Mouse (Mus musculus) bone marrow, adult 2 months (tissue): ENCODE measurements around the gene Med13l. TPM values are rescaled to one million over a fixed set of nuclear protein-coding genes. Genes with fewer than 3 reads are reported as not detected.
A peak's percentile ranks its signal among the peaks of the same experiment; 100 is the strongest.

Experiments
- H3K27ac ChIP-seq: fragments of 200-500 bp; 2 replicates; pipeline ENCODE4 v1.5.1; 2012; ENCODE audit warnings: low read depth, mild to moderate bottlenecking, control low read depth, inconsistent platforms, low read length; ENCODE audit not compliant: control insufficient read depth, poor library complexity, insufficient read depth
- H3K4me1 ChIP-seq: fragments of 200-500 bp; 2 replicates; pipeline ENCODE4 v1.6.1; 2011; ENCODE audit warnings: low read length; ENCODE audit not compliant: control insufficient read depth, insufficient read depth
- H3K4me3 ChIP-seq: fragments of 200-500 bp; replicated peaks from 2 replicates; pipeline ENCODE3; 2011; ENCODE audit warnings: mild to moderate bottlenecking, low read depth, low read length, control low read depth; ENCODE audit not compliant: control insufficient read depth
- CTCF ChIP-seq: fragments of 200-500 bp; IDR thresholded peaks from 2 replicates; pipeline ENCODE4 v1.5.1; 2011; ENCODE audit warnings: low read length, control low read depth; ENCODE audit not compliant: control insufficient read depth, insufficient read depth
- POLR2A ChIP-seq: fragments of 200-500 bp; IDR thresholded peaks from 2 replicates; pipeline ENCODE4 v1.6.1; 2011; ENCODE audit warnings: low read depth, mild to moderate bottlenecking, control low read depth, low read length, borderline replicate concordance; ENCODE audit not compliant: control insufficient read depth
- WGBS: fragments of 180-500 bp; shearing (Covaris S2); methylation state at CpG from one replicate; pipeline ENCODE4 v1.1.7; 2018; 5-methylcytosine and 5-hydroxymethylcytosine counted together
- polyA plus RNA-seq: library from polyadenylated mRNA; stranded (reverse); fragments of >200 nt; gene quantifications from 2 replicates; pipeline ENCODE4 v1.2.4, GENCODE M21; 2011; ENCODE audit warnings: low replicate concordance; ENCODE audit not compliant: missing spikeins, insufficient read depth, insufficient read length

The Med13l gene
- polyA plus RNA-seq, 1 experiment, result 32.9 TPM

- TF ChIP-seq POLR2A, result no peak
- peak; percentile 45; the same call in 1 of the 2 replicates for TF ChIP-seq CTCF
- H3K4me3 ChIP-seq, result no peak overlapping the region
- peaks cover 11% of the 10 kb centered on the region for H3K4me1 ChIP-seq
- 64% methylated on average over 2 of the region's 2 CpGs for WGBS
- no peak overlapping the region for H3K27ac ChIP-seq
Measured at GRCm38 (mm10) chr5:118655025-118655424, 94.5 kb downstream of the Med13l start.

- WGBS, result 57% methylated on average over 7 of the region's 7 CpGs
- TF ChIP-seq CTCF, result 0 out of 2 replicates have a peak, but pooled peaks have one; percentile 7
- TF ChIP-seq POLR2A, result no peak
- Histone ChIP-seq H3K4me1 (peaks cover 11% of the 10 kb centered on the region), H3K4me3 (no peak overlapping the region), H3K27ac (peak overlapping the region; percentile 69)
Measured at GRCm38 (mm10) chr5:118655428-118655827, 94.9 kb downstream of the Med13l start.

GRCm38 (mm10) chr5:118655966-118656365, 95.5 kb downstream of the Med13l start:
- Histone ChIP-seq H3K27ac (peak overlapping the region; percentile 69; the same call in 1 of the 2 replicates), H3K4me1 (peaks cover 11% of the 10 kb centered on the region), H3K4me3 (no peak overlapping the region)
- TF ChIP-seq POLR2A (no peak), CTCF (no peak)
- WGBS, result 29% methylated on average over 6 of the region's 6 CpGs

- H3K27ac ChIP-seq, result peak overlapping the region; percentile 32; the same call in 1 of the 2 replicates
- 16% methylated on average over 7 of the region's 7 CpGs for WGBS
- H3K4me3 ChIP-seq, result no peak overlapping the region
- H3K4me1 ChIP-seq, result peaks cover 9% of the 10 kb centered on the region
- TF ChIP-seq POLR2A (no peak), CTCF (no peak)
Measured at GRCm38 (mm10) chr5:118658256-118658837, 97.9 kb downstream of the Med13l start.

DNA sequence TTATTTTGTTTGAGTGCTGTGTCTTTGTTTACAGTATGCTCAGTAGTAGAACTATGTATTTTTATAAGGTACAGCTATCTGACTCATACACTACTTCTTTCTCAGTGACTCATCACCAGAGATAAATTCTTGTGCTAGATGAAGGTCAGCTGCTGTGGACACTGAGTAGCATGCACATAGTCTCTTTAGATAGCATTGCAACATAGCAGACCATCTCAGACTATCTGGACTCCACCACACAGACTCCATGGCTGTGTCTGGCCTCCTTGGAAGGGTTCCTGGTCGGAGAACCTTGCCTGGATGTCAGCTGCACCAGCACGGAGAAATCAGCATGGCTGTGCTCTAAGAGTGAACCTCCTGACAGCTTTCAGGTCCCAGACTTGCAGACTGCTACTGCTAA, 99.2 kb downstream of the Med13l start:
- Histone ChIP-seq H3K27ac (no peak overlapping the region), H3K4me1 (peaks cover 8% of the 10 kb centered on the region), H3K4me3 (no peak overlapping the region)
- TF ChIP-seq CTCF, result no peak
- TF ChIP-seq POLR2A, result no peak
- 71% methylated on average over 2 of the region's 2 CpGs for WGBS

DNA sequence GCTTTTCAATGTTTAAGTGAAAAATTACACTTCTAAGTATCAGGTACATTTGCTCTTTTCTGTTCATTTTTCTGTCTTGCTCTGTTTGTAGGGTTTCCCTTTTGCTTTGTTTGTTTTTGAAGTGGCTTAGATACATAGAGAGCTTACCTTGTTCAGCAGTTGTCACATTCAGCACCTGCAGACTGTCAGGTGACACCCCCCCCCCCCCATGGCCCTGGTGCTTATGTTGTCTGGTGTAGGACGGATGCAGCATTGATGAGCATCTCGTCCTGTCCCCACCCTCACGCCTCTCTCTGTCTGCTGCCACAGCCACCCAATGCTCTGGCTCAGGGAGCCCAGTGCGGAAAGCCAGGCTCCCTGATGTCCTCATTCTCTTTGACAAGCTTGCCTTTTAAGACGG, 101.3 kb downstream of the Med13l start:
- peaks cover 8% of the 10 kb centered on the region; the same call in 1 of the 2 replicates for H3K4me1 ChIP-seq
- no peak overlapping the region for H3K4me3 ChIP-seq
- TF ChIP-seq CTCF (no peak), POLR2A (no peak)
- 85% methylated on average over 5 of the region's 5 CpGs for WGBS
- H3K27ac ChIP-seq, result no peak overlapping the region; the same call in 1 of the 2 replicates

- TF ChIP-seq POLR2A, result no peak
- TF ChIP-seq CTCF, result no peak
- Histone ChIP-seq H3K27ac (no peak overlapping the region), H3K4me1 (peaks cover 4% of the 10 kb centered on the region; the same call in 1 of the 2 replicates), H3K4me3 (no peak overlapping the region)
- 18% methylated on average over 6 of the region's 6 CpGs for WGBS
Measured at GRCm38 (mm10) chr5:118663999-118664398, 103.5 kb downstream of the Med13l start.

DNA sequence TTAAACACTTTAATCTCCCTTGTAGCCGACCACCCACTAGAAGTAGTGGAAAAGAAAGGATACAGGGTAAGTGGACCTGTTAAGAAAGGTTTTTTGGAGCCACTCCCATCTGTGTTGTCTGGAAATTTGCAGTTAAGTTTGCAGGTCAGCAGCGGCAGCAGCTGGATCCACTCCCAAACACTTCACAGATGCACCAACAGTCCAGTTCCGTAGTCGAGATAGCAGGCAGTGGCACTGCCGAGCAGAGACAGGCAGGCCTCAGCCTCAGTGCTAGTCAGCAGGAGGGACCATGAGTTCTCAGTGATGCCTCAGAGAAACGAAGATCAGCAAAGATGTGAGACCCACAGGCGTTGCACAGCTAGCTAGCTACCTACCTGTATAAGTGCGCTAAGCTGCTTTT, 104.5 kb downstream of the Med13l start:
- WGBS, result 93% methylated on average over 8 of the region's 8 CpGs
- peaks cover 1% of the 10 kb centered on the region; the same call in 1 of the 2 replicates for H3K4me1 ChIP-seq
- H3K27ac ChIP-seq, result no peak overlapping the region
- TF ChIP-seq CTCF (no peak), POLR2A (no peak)
- H3K4me3 ChIP-seq, result no peak overlapping the region

DNA sequence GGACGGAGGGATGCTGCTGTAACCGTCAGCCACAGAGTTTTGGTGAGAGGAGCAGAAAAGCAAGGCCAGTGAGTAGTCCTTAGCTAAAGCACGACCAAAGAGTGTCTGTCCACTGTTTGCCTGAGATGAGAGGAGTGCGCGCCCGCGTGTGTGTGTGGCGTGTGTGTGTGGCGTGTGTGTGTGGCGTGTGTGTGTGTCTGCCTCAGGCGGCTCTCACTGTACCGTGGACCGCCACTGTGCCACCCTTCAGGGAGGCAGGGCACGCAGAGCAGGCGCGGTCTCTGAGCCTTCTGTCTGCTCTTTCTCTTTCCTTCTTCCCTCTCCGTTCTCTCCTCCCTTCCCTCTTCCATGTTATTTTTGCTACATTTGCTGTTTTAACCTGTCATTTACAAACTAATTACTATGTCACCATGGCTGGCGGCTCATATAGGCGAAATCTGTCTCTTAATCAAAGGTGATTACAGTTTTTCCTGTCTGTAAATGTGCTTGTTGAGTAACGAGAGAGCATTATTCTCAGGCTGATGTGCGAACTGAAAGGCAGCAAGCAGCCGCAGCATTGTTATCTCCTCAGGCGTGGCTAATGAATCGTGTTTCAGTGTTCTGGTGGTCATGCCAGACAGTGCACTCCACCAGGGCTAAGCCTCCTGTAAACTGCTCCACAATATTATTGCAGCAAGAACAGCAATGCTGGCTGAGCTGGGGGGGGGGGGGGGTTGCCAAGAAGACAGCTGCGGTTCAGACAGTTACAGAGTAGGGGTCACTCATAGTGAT, 106.1 kb downstream of the Med13l start:
- no peak overlapping the region for H3K27ac ChIP-seq
- 80% methylated on average over 25 of the region's 25 CpGs for WGBS
- H3K4me3 ChIP-seq, result no peak overlapping the region
- peaks cover 1% of the 10 kb centered on the region; the same call in 1 of the 2 replicates for H3K4me1 ChIP-seq
- TF ChIP-seq POLR2A, result no peak
- TF ChIP-seq CTCF, result no peak
